Mouse (Mus musculus) heart, embryonic 15.5 days (tissue): Measurements from ENCODE around the gene Mmp24. TPM values are rescaled to one million over a fixed set of nuclear protein-coding genes. Genes with fewer than 3 reads are reported as not detected.
A peak's percentile ranks its signal among the peaks of the same experiment; 100 is the strongest.
"Not testable (repeated sequence)": the region's sequence is repeated elsewhere in the genome, so short reads cannot be mapped to it uniquely, and the experiment has no call there.

Experiments
- ATAC-seq: fragments of 200-750 bp; cut with Nextera tagmentation; replicated peaks from 2 replicates; pipeline ENCODE4 v1.8.0; 2017; ENCODE audit warnings: low read depth, moderate TSS enrichment; ENCODE audit not compliant: insufficient number of reproducible peaks, insufficient read depth, low FRiP score
- H3K27ac ChIP-seq: fragments of 300-500 bp; sonication (generic); 2 replicates; pipeline ENCODE4 v1.5.1; 2015; ENCODE audit warnings: mild to moderate bottlenecking, inconsistent platforms
- H3K27me3 ChIP-seq: fragments of 300-500 bp; sonication (generic); 2 replicates; pipeline ENCODE4 v1.6.1; 2015; ENCODE audit warnings: inconsistent platforms
- H3K36me3 ChIP-seq: fragments of 300-500 bp; sonication (generic); 2 replicates; pipeline ENCODE4 v1.6.1; 2015; ENCODE audit warnings: mild to moderate bottlenecking, inconsistent platforms
- H3K4me1 ChIP-seq: fragments of 300-500 bp; sonication (generic); replicated peaks from 2 replicates; pipeline ENCODE4 v1.6.1; 2015; ENCODE audit warnings: inconsistent platforms
- H3K4me2 ChIP-seq: fragments of 300-500 bp; sonication (generic); 2 replicates; pipeline ENCODE4 v1.6.1; 2015; ENCODE audit warnings: inconsistent platforms, mild to moderate bottlenecking, moderate library complexity
- H3K4me3 ChIP-seq: fragments of 300-500 bp; sonication (generic); 2 replicates; pipeline ENCODE4 v1.5.1; 2015; ENCODE audit warnings: mild to moderate bottlenecking, inconsistent platforms
- H3K9ac ChIP-seq: fragments of 300-500 bp; sonication (generic); 2 replicates; pipeline ENCODE4 v1.6.1; 2015; ENCODE audit warnings: mild to moderate bottlenecking, inconsistent platforms
- H3K9me3 ChIP-seq: fragments of 300-500 bp; sonication (generic); replicated peaks from 2 replicates; pipeline ENCODE4 v1.6.1; 2016; ENCODE audit warnings: inconsistent platforms
- WGBS: fragments of 180-500 bp; shearing (Covaris S2); methylation state at CpG from one replicate; pipeline ENCODE4 v1.1.7; 2015; ENCODE audit warnings: mixed read lengths; 5-methylcytosine and 5-hydroxymethylcytosine counted together
- polyA plus RNA-seq: library from polyadenylated mRNA; unstranded; fragments of >200 nt; fragmentation: Nextera tagmentation; extraction: Ambion mirVana; gene quantifications from 2 replicates; pipeline ENCODE4 v1.2.1, GENCODE M21; 2015

The Mmp24 gene
- 0.05 and 0.13 TPM in 2 replicates for polyA plus RNA-seq

GRCm38 (mm10) chr2:155774927-155775684 is at the start of gene Mmp24:
Gene Mmp24, plus strand, starts transcription at chr2:155775342.
- Histone ChIP-seq H3K4me2 (peak within 1 kb of the TSS; percentile 96), H3K9me3 (no peaks in the 10 kb centered on the region), H3K4me3 (peak within 1 kb of the TSS; percentile 55), H3K36me3 (no peaks in the 10 kb centered on the region), H3K27ac (no peak within 1 kb of the TSS), H3K9ac (no peak within 1 kb of the TSS), H3K4me1 (peaks cover 9% of the 10 kb centered on the region), H3K27me3 (peaks cover 68% of the 10 kb centered on the region)
- no peak; the same call in 1 of the 2 replicates for ATAC-seq
- WGBS = 2% methylated on average over 57 of the region's 100 CpGs

GRCm38 (mm10) chr2:155726302-155726701 is 48.8 kb upstream of the Mmp24 start:
- WGBS = 81% methylated on average over 7 of the region's 7 CpGs
- Histone ChIP-seq H3K27ac (no peak overlapping the region), H3K36me3 (peaks cover 7% of the 10 kb centered on the region; the same call in 1 of the 2 replicates), H3K27me3 (no peaks in the 10 kb centered on the region), H3K9me3 (no peaks in the 10 kb centered on the region), H3K4me3 (no peak overlapping the region), H3K4me2 (no peak overlapping the region), H3K4me1 (peaks cover 5% of the 10 kb centered on the region), H3K9ac (no peak overlapping the region)
- ATAC-seq = no peak

- Histone ChIP-seq H3K4me3 (no peak overlapping the region), H3K9me3 (no peaks in the 10 kb centered on the region), H3K4me1 (peaks cover 5% of the 10 kb centered on the region), H3K9ac (no peak overlapping the region), H3K27ac (no peak overlapping the region), H3K36me3 (no peaks in the 10 kb centered on the region), H3K4me2 (no peak overlapping the region), H3K27me3 (no peaks in the 10 kb centered on the region)
- ATAC-seq = no peak
- WGBS = 76% methylated on average over 7 of the region's 7 CpGs
Measured at GRCm38 (mm10) chr2:155727764-155728395, 47.3 kb upstream of the Mmp24 start.

GRCm38 (mm10) chr2:155728742-155729141 is 46.4 kb upstream of the Mmp24 start:
- H3K27ac ChIP-seq = no peak overlapping the region
- 3% methylated on average over 15 of the region's 15 CpGs for WGBS
- peak overlapping the region; percentile 80 for H3K9ac ChIP-seq
- peak overlapping the region; percentile 94 for H3K4me3 ChIP-seq
- H3K4me1 ChIP-seq = peaks cover 5% of the 10 kb centered on the region
- H3K36me3 ChIP-seq = no peaks in the 10 kb centered on the region
- no peaks in the 10 kb centered on the region for H3K27me3 ChIP-seq
- ATAC-seq = 0 out of 2 replicates have a peak, but pooled peaks have one; percentile 35
- H3K9me3 ChIP-seq = no peaks in the 10 kb centered on the region
- peak overlapping the region; percentile 94 for H3K4me2 ChIP-seq

GRCm38 (mm10) chr2:155729158-155729645 is 45.9 kb upstream of the Mmp24 start, which contains the start of gene Edem2:
Gene Edem2, minus strand, starts transcription at chr2:155729475.
- Histone ChIP-seq H3K27ac (no peak within 1 kb of the TSS), H3K4me2 (peak within 1 kb of the TSS; percentile 94), H3K36me3 (no peaks in the 10 kb centered on the region), H3K4me1 (peaks cover 5% of the 10 kb centered on the region), H3K4me3 (peak within 1 kb of the TSS; percentile 94), H3K27me3 (no peaks in the 10 kb centered on the region), H3K9me3 (no peaks in the 10 kb centered on the region), H3K9ac (peak within 1 kb of the TSS; percentile 80)
- under 1% methylated on average over 33 of the region's 33 CpGs for WGBS
- peak; percentile 87 for ATAC-seq

GRCm38 (mm10) chr2:155735080-155735479 is 40.1 kb upstream of the Mmp24 start:
- Histone ChIP-seq H3K36me3 (no peaks in the 10 kb centered on the region), H3K9me3 (no peaks in the 10 kb centered on the region), H3K4me2 (no peak overlapping the region), H3K27me3 (no peaks in the 10 kb centered on the region), H3K4me3 (no peak overlapping the region), H3K4me1 (no peaks in the 10 kb centered on the region), H3K9ac (no peak overlapping the region), H3K27ac (no peak overlapping the region)
- 67% methylated on average over 5 of the region's 5 CpGs for WGBS
- no peak for ATAC-seq

GRCm38 (mm10) chr2:155735766-155736165 is 39.4 kb upstream of the Mmp24 start, which contains the start of gene Gm17581:
Gene Gm17581, minus strand, starts transcription at chr2:155735866.
- WGBS = 77% methylated on average over 5 of the region's 5 CpGs
- ATAC-seq, H3K4me2 ChIP-seq, H3K9me3 ChIP-seq, H3K4me1 ChIP-seq, H3K27ac ChIP-seq, H3K9ac ChIP-seq, H3K4me3 ChIP-seq, H3K27me3 ChIP-seq, H3K36me3 ChIP-seq: not testable (repeated sequence)

GRCm38 (mm10) chr2:155736936-155737335 is 38.2 kb upstream of the Mmp24 start:
- Histone ChIP-seq H3K4me1 (peaks cover under 1% of the 10 kb centered on the region; the same call in 1 of the 2 replicates), H3K4me2 (no peak overlapping the region), H3K9me3 (no peaks in the 10 kb centered on the region), H3K27ac (no peak overlapping the region), H3K36me3 (no peaks in the 10 kb centered on the region), H3K4me3 (no peak overlapping the region), H3K9ac (no peak overlapping the region), H3K27me3 (no peaks in the 10 kb centered on the region)
- 42% methylated on average over 6 of the region's 6 CpGs for WGBS
- no peak for ATAC-seq

- 63% methylated on average over 9 of the region's 9 CpGs for WGBS
- no peak for ATAC-seq
Measured at GRCm38 (mm10) chr2:155737803-155738202, 37.3 kb upstream of the Mmp24 start.

GRCm38 (mm10) chr2:155742211-155742610 is 32.9 kb upstream of the Mmp24 start:
- ATAC-seq = peak; percentile 73
- 36% methylated on average over 11 of the region's 11 CpGs for WGBS
- H3K4me2 ChIP-seq = 0 out of 2 replicates have a peak overlapping the region, but pooled peaks have one; percentile 7

More at GRCm38 (mm10) chr2:155737803-155738202, 37.3 kb upstream of the Mmp24 start:
- Histone ChIP-seq H3K4me2 (no peak overlapping the region), H3K4me3 (no peak overlapping the region), H3K27me3 (no peaks in the 10 kb centered on the region), H3K4me1 (peaks cover 9% of the 10 kb centered on the region), H3K27ac (no peak overlapping the region), H3K9me3 (no peaks in the 10 kb centered on the region), H3K36me3 (no peaks in the 10 kb centered on the region), H3K9ac (no peak overlapping the region)

GRCm38 (mm10) chr2:155742931-155743337 is 32.2 kb upstream of the Mmp24 start:
- 22% methylated on average over 12 of the region's 12 CpGs for WGBS
- ATAC-seq = peak; percentile 87

More at GRCm38 (mm10) chr2:155742211-155742610, 32.9 kb upstream of the Mmp24 start:
- H3K27ac ChIP-seq = peak overlapping the region; percentile 70
- peaks cover 19% of the 10 kb centered on the region for H3K4me1 ChIP-seq
- H3K27me3 ChIP-seq = no peaks in the 10 kb centered on the region
- H3K9ac ChIP-seq = no peak overlapping the region
- no peaks in the 10 kb centered on the region for H3K9me3 ChIP-seq
- no peak overlapping the region for H3K4me3 ChIP-seq
- no peaks in the 10 kb centered on the region for H3K36me3 ChIP-seq

More at GRCm38 (mm10) chr2:155742931-155743337, 32.2 kb upstream of the Mmp24 start:
- peak overlapping the region; percentile 7; the same call in 1 of the 2 replicates for H3K4me2 ChIP-seq
- no peaks in the 10 kb centered on the region for H3K36me3 ChIP-seq
- H3K9ac ChIP-seq = no peak overlapping the region
- no peak overlapping the region for H3K4me3 ChIP-seq
- H3K27ac ChIP-seq = peak overlapping the region; percentile 70
- no peaks in the 10 kb centered on the region for H3K9me3 ChIP-seq
- no peaks in the 10 kb centered on the region for H3K27me3 ChIP-seq
- peaks cover 19% of the 10 kb centered on the region for H3K4me1 ChIP-seq
